Mouse (Mus musculus): Measurements from ENCODE around the gene Atf5.
A peak's percentile ranks its signal among the peaks of the same experiment; 100 is the strongest.

Atf5 gene

GRCm38 (mm10) chr7:44820525-44820924, 4.1 kb upstream of the Atf5 start:
- DNase-seq (ENCODE audit: low spot score in 2 of 2) = no peak

- peak; percentile 1 to 5 for DNase-seq (ENCODE audit: low spot score in 2 of 2)
These were observed 3.4 kb upstream of the Atf5 start for GRCm38 (mm10) chr7:44819863-44820262.

GRCm38 (mm10) chr7:44819391-44819790, 2.9 kb upstream of the Atf5 start:
- peak; percentile 2 for DNase-seq (ENCODE audit: low spot score in 2 of 2)

- DNase-seq (ENCODE audit: low spot score in 2 of 2) = peak; percentile 12 to 25
These were observed 2.3 kb upstream of the Atf5 start for GRCm38 (mm10) chr7:44818751-44819235.

- peak; percentile 7 to 9 for DNase-seq (ENCODE audit: low spot score in 2 of 2)
These were observed 1.7 kb upstream of the Atf5 start for GRCm38 (mm10) chr7:44818164-44818563.

- DNase-seq (ENCODE audit: low spot score in 2 of 2) = peak; percentile 1 to 4
These were observed 983 bp upstream of the Atf5 start for GRCm38 (mm10) chr7:44817441-44817840.

- peak; percentile 99 for DNase-seq (ENCODE audit: low spot score in 2 of 2)
These were observed 563 bp downstream of the Atf5 start, which contains the start of the genes Nup62 and Il4i1 for GRCm38 (mm10) chr7:44815721-44816469. Gene Nup62, plus strand, starts transcription at chr7:44816088. Gene Il4i1, plus strand, starts transcription at chr7:44816387.

- DNase-seq (ENCODE audit: low spot score in 2 of 2) = peak; percentile 28 to 44
These were observed 1.4 kb downstream of the Atf5 start for GRCm38 (mm10) chr7:44814952-44815553.

GRCm38 (mm10) chr7:44814423-44814822, 2.0 kb downstream of the Atf5 start:
- no peak for DNase-seq (ENCODE audit: low spot score in 2 of 2)

GRCm38 (mm10) chr7:44813985-44814384, 2.5 kb downstream of the Atf5 start:
- DNase-seq (ENCODE audit: low spot score in 2 of 2) = peak in 1 of 2 experiments; percentile 3

- DNase-seq (ENCODE audit: low spot score in 2 of 2) = peak in 1 of 2 experiments; percentile 8
These were observed 3.7 kb downstream of the Atf5 start for GRCm38 (mm10) chr7:44812651-44813325.

- peak in 1 of 2 experiments; percentile 2 for DNase-seq (ENCODE audit: low spot score in 2 of 2)
These were observed 5.5 kb downstream of the Atf5 start for GRCm38 (mm10) chr7:44810819-44811557.

- DNase-seq (ENCODE audit: low spot score in 2 of 2) = no peak
These were observed 6.1 kb downstream of the Atf5 start for GRCm38 (mm10) chr7:44810365-44810764.

- DNase-seq (ENCODE audit: low spot score in 2 of 2) = peak in 1 of 2 experiments; percentile 2
These were observed 7.0 kb downstream of the Atf5 start for GRCm38 (mm10) chr7:44809466-44809865.

- peak in 1 of 2 experiments; percentile 1 for DNase-seq (ENCODE audit: low spot score in 2 of 2)
These were observed 7.5 kb downstream of the Atf5 start for GRCm38 (mm10) chr7:44808927-44809326.

- DNase-seq (ENCODE audit: low spot score in 2 of 2) = no peak
These were observed 23.7 kb downstream of the Atf5 start for GRCm38 (mm10) chr7:44792781-44793180.

- DNase-seq (ENCODE audit: low spot score in 2 of 2) = no peak
These were observed 26.4 kb downstream of the Atf5 start for GRCm38 (mm10) chr7:44790066-44790465.

GRCm38 (mm10) chr7:44789531-44789930, 26.9 kb downstream of the Atf5 start:
- no peak for DNase-seq (ENCODE audit: low spot score in 2 of 2)

GRCm38 (mm10) chr7:44780101-44780500, 36.4 kb downstream of the Atf5 start:
- DNase-seq (ENCODE audit: low spot score in 2 of 2) = no peak

- DNase-seq (ENCODE audit: low spot score in 2 of 2) = no peak
These were observed 39.5 kb downstream of the Atf5 start for GRCm38 (mm10) chr7:44776849-44777498.

GRCm38 (mm10) chr7:44772591-44773204, 43.8 kb downstream of the Atf5 start:
- no peak for DNase-seq (ENCODE audit: low spot score in 2 of 2)
